Mouse (Mus musculus): Measurements from ENCODE around the gene Foxc2. TPM values are rescaled to one million over a fixed set of nuclear protein-coding genes. Genes with fewer than 3 reads are reported as not detected.

The Foxc2 gene
- 0.68 TPM for polyA plus RNA-seq (2014; fragmentation: Illumina TruSeq; extraction: RNeasy Lipid Tissue Mini Kit (QIAGEN cat#74804))

GRCm38 (mm10) chr8:121115948-121116347, at the start of gene Foxc2:
TSS of gene Foxc2 (plus strand) at chr8:121116171.

GRCm38 (mm10) chr8:121084210-121084951, 31.6 kb upstream of the Foxc2 start, which contains the start of gene Foxf1:
TSS of gene Foxf1 (plus strand) at chr8:121084386.

GRCm38 (mm10) chr8:121107668-121108656, 8.0 kb upstream of the Foxc2 start, which contains the start of gene Mthfsd:
TSS of gene Mthfsd (minus strand) at chr8:121108392.

GRCm38 (mm10) chr8:121127756-121128375, 11.9 kb downstream of the Foxc2 start, which contains the start of gene Foxl1:
TSS of gene Foxl1 (plus strand) at chr8:121127940.

Other genes with a start within 250 kb of the Foxc2 start
- 1.1 TPM for gene Foxf1, start 31.8 kb upstream of the Foxc2 start, polyA plus RNA-seq (2014; fragmentation: Illumina TruSeq; extraction: RNeasy Lipid Tissue Mini Kit (QIAGEN cat#74804))
- gene Mthfsd, start 7.8 kb upstream of the Foxc2 start, polyA plus RNA-seq (2014; fragmentation: Illumina TruSeq; extraction: RNeasy Lipid Tissue Mini Kit (QIAGEN cat#74804)) = 1.5 TPM
- not detected for gene Foxl1, start 11.8 kb downstream of the Foxc2 start, polyA plus RNA-seq (2014; fragmentation: Illumina TruSeq; extraction: RNeasy Lipid Tissue Mini Kit (QIAGEN cat#74804))

Measured in ovary, adult 10 weeks (tissue).